Mouse (Mus musculus): Measurements from ENCODE around the gene Mboat2. TPM values are rescaled to one million over a fixed set of nuclear protein-coding genes. Genes with fewer than 3 reads are reported as not detected.

The Mboat2 gene
- polyA plus RNA-seq, 1 experiment: 0.78 TPM

DNA sequence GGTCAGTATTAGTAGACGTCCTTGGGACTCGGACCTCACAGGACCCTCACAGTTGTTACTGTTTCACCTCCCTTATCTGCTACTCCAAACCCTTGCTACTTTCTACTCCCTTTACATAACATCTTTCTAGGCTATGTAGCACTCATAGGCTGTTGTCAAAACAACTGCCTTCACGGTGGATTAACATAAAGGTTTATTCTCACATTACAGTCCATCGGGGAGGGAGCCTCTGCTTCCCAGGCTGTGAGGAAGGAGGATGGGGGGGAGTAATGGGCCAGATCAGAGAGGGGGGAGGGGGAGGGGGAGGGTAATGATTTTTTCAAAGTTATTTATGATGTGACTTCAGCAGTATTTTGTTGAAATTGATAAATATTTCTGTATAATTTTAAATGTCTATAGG, 95.0 kb downstream of the Mboat2 start:
- H3K4me1 ChIP-seq (ENCODE audit: control insufficient read depth): peaks cover 36% of the 10 kb centered on the region
- H3K4me3 ChIP-seq (replicated peaks): no peak overlapping the region
- no peaks in the 10 kb centered on the region for H3K9me3 ChIP-seq (ENCODE audit: control insufficient read depth, low read length)
- no peak for TF ChIP-seq GATA1 (IDR thresholded peaks at IDR 0.05; ENCODE audit: low read length)
- no peak for TF ChIP-seq TAL1 (IDR thresholded peaks at IDR 0.05; ENCODE audit: low read length)
- peaks cover 25% of the 10 kb centered on the region for H3K36me3 ChIP-seq (ENCODE audit: control insufficient read depth)
- no peaks in the 10 kb centered on the region; the same call in 1 of the 2 replicates for H3K27me3 ChIP-seq (ENCODE audit: control insufficient read depth)

GRCm38 (mm10) chr12:24928051-24928748, 97.5 kb downstream of the Mboat2 start:
- H3K36me3 ChIP-seq (ENCODE audit: control insufficient read depth): peaks cover 32% of the 10 kb centered on the region
- peaks cover 46% of the 10 kb centered on the region for H3K4me1 ChIP-seq (ENCODE audit: control insufficient read depth)
- H3K27me3 ChIP-seq (ENCODE audit: control insufficient read depth): no peaks in the 10 kb centered on the region; the same call in 1 of the 2 replicates
- TF ChIP-seq GATA1 (IDR thresholded peaks at IDR 0.05; ENCODE audit: low read length): no peak
- TF ChIP-seq TAL1 (IDR thresholded peaks at IDR 0.05; ENCODE audit: low read length): no peak
- no peaks in the 10 kb centered on the region for H3K9me3 ChIP-seq (ENCODE audit: control insufficient read depth, low read length)
- H3K4me3 ChIP-seq (replicated peaks): no peak overlapping the region

DNA sequence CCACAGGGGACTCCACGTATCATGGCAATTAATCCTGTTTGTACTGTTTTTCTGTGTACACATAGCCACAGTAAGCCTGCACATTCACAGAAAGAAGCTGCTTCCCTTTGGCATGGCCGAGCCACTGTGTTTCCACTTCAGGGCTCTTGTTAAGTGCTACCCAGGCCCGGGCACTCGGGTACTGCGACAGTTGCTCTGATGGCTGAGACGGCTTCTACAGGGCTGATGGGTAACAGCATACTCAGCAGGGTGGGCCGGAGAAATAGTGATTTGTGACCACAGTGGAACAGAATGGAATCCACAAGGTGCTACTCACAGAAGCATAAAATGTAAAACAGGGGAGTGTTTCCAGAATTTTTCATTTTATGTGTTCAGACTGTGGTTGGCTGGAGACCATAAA, 98.4 kb downstream of the Mboat2 start:
- TF ChIP-seq GATA1 (IDR thresholded peaks at IDR 0.05; ENCODE audit: low read length) (no peak), TAL1 (IDR thresholded peaks at IDR 0.05; ENCODE audit: low read length) (no peak)
- no peak overlapping the region for H3K4me3 ChIP-seq (replicated peaks)
- H3K27me3 ChIP-seq (ENCODE audit: control insufficient read depth): no peaks in the 10 kb centered on the region; the same call in 1 of the 2 replicates
- H3K9me3 ChIP-seq (ENCODE audit: control insufficient read depth, low read length): no peaks in the 10 kb centered on the region
- peaks cover 46% of the 10 kb centered on the region for H3K4me1 ChIP-seq (ENCODE audit: control insufficient read depth)
- peaks cover 35% of the 10 kb centered on the region for H3K36me3 ChIP-seq (ENCODE audit: control insufficient read depth)

DNA sequence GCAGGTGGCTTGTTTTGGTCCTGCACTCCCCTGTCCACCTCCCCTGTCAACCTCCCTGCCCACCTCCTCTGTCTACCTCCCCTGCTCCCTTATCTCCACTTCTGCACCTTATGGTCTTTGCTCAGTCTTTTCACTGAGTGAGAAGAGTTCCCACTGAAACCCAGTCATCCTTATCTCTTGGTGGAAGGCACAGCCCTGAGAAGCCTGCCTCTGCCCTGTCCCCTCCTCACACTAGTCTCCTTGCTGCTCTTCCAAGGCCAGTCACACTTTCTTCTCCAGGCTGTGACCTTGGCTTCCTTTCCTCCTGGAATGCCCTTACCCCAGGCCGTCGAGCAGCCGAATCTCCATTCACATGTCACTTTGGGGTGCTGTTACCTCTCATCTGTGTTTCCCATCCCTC, 100.1 kb downstream of the Mboat2 start:
- no peak for TF ChIP-seq TAL1 (IDR thresholded peaks at IDR 0.05; ENCODE audit: low read length)
- no peak for TF ChIP-seq GATA1 (IDR thresholded peaks at IDR 0.05; ENCODE audit: low read length)

GRCm38 (mm10) chr12:24932120-24932519, 101.4 kb downstream of the Mboat2 start:
- Histone ChIP-seq H3K9me3 (ENCODE audit: control insufficient read depth, low read length) (no peaks in the 10 kb centered on the region), H3K4me3 (replicated peaks) (no peak overlapping the region), H3K27me3 (ENCODE audit: control insufficient read depth) (no peaks in the 10 kb centered on the region; the same call in 1 of the 2 replicates), H3K4me1 (ENCODE audit: control insufficient read depth) (peaks cover 65% of the 10 kb centered on the region), H3K36me3 (ENCODE audit: control insufficient read depth) (peaks cover 47% of the 10 kb centered on the region)
- TF ChIP-seq TAL1 (IDR thresholded peaks at IDR 0.05; ENCODE audit: low read length) (no peak), GATA1 (IDR thresholded peaks at IDR 0.05; ENCODE audit: low read length) (no peak)

More for the DNA sequence above, 100.1 kb downstream of the Mboat2 start:
- H3K4me3 ChIP-seq (replicated peaks): no peak overlapping the region
- peaks cover 52% of the 10 kb centered on the region for H3K4me1 ChIP-seq (ENCODE audit: control insufficient read depth)
- no peaks in the 10 kb centered on the region for H3K9me3 ChIP-seq (ENCODE audit: control insufficient read depth, low read length)
- no peaks in the 10 kb centered on the region; the same call in 1 of the 2 replicates for H3K27me3 ChIP-seq (ENCODE audit: control insufficient read depth)
- peaks cover 42% of the 10 kb centered on the region for H3K36me3 ChIP-seq (ENCODE audit: control insufficient read depth)

DNA sequence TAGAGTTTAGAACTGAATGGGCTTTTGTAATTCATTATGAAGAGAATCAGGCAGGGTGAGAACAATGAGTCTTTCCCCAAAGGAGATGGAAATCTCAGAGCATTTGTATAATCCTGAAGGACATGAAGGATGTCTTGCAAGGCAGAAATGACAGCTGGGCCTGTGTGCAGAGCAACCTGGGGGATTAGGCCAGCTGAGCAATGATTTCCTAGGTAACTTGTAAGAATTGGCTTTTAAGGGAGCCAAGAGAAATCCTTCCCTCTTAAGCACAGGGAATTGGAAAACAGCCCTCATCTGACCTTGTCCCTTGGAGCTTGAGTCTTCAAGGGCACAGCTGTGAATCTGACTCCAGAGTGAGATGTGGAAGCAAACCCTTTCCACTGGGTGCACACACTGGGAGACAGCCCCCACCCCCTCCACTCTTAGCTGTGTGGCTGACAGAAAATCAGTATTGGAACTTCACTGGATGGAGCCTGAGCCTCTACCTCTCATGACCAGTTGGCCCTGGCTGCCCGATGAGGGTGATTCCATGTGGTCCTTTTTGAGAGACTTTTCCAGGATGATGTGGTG, 102.6 kb downstream of the Mboat2 start:
- TF ChIP-seq GATA1 (IDR thresholded peaks at IDR 0.05; ENCODE audit: low read length): no peak
- TF ChIP-seq TAL1 (IDR thresholded peaks at IDR 0.05; ENCODE audit: low read length): no peak
- Histone ChIP-seq H3K4me3 (replicated peaks) (no peak overlapping the region), H3K27me3 (ENCODE audit: control insufficient read depth) (no peaks in the 10 kb centered on the region), H3K9me3 (ENCODE audit: control insufficient read depth, low read length) (no peaks in the 10 kb centered on the region), H3K4me1 (ENCODE audit: control insufficient read depth) (peaks cover 69% of the 10 kb centered on the region), H3K36me3 (ENCODE audit: control insufficient read depth) (peaks cover 40% of the 10 kb centered on the region)

GRCm38 (mm10) chr12:24933996-24934395, 103.3 kb downstream of the Mboat2 start:
- H3K4me3 ChIP-seq (replicated peaks): no peak overlapping the region
- peaks cover 38% of the 10 kb centered on the region for H3K36me3 ChIP-seq (ENCODE audit: control insufficient read depth)
- H3K27me3 ChIP-seq (ENCODE audit: control insufficient read depth): no peaks in the 10 kb centered on the region
- peaks cover 74% of the 10 kb centered on the region for H3K4me1 ChIP-seq (ENCODE audit: control insufficient read depth)
- TF ChIP-seq TAL1 (IDR thresholded peaks at IDR 0.05; ENCODE audit: low read length) (no peak), GATA1 (IDR thresholded peaks at IDR 0.05; ENCODE audit: low read length) (no peak)
- no peaks in the 10 kb centered on the region for H3K9me3 ChIP-seq (ENCODE audit: control insufficient read depth, low read length)

GRCm38 (mm10) chr12:24936281-24936680, 105.6 kb downstream of the Mboat2 start:
- Histone ChIP-seq H3K36me3 (ENCODE audit: control insufficient read depth) (peaks cover 57% of the 10 kb centered on the region), H3K9me3 (ENCODE audit: control insufficient read depth, low read length) (no peaks in the 10 kb centered on the region), H3K4me1 (ENCODE audit: control insufficient read depth) (peaks cover 80% of the 10 kb centered on the region), H3K27me3 (ENCODE audit: control insufficient read depth) (no peaks in the 10 kb centered on the region), H3K4me3 (replicated peaks) (no peak overlapping the region)
- TF ChIP-seq TAL1 (IDR thresholded peaks at IDR 0.05; ENCODE audit: low read length): no peak
- TF ChIP-seq GATA1 (IDR thresholded peaks at IDR 0.05; ENCODE audit: low read length): no peak

DNA sequence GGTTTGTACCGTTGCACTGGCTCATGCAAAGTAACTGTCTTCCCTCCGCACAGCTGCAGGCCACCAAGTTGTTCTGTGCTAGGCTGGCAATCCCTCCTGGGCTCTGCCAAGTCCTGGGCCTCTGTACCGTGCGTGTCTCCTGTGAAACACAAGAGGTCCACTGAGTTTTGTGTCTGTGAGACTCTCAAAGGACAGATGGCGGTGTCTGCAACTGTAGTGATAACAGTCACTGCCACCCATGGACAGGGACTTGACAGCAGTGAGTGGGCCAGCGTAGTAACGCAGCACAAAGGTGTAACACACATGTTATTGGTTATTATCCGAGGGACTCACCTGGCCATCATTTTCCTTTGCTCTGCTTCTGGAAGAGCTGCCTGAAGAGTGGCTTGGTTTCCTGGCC, 108.7 kb downstream of the Mboat2 start:
- Histone ChIP-seq H3K9me3 (ENCODE audit: control insufficient read depth, low read length) (no peaks in the 10 kb centered on the region), H3K36me3 (ENCODE audit: control insufficient read depth) (peaks cover 71% of the 10 kb centered on the region), H3K4me1 (ENCODE audit: control insufficient read depth) (peaks cover 89% of the 10 kb centered on the region), H3K4me3 (replicated peaks) (peak overlapping the region; percentile 42), H3K27me3 (ENCODE audit: control insufficient read depth) (no peaks in the 10 kb centered on the region)
- TF ChIP-seq GATA1 (IDR thresholded peaks at IDR 0.05; ENCODE audit: low read length) (no peak), TAL1 (IDR thresholded peaks at IDR 0.05; ENCODE audit: low read length) (peak; percentile 76)
